Mouse (Mus musculus) bone marrow macrophage, adult 2 months (primary cell): ENCODE results near the gene Mrpl58. TPM values are rescaled to one million over a fixed set of nuclear protein-coding genes. Genes with fewer than 3 reads are reported as not detected.
"Not testable (repeated sequence)": the region's sequence is repeated elsewhere in the genome, so short reads cannot be mapped to it uniquely, and the experiment has no call there.

Experiments used
- H3K27ac ChIP-seq: 2 replicates; pipeline ENCODE4 v1.5.1; 2012; ENCODE audit warnings: low read depth, low read length; ENCODE audit not compliant: insufficient read depth
- H3K4me1 ChIP-seq: 2 replicates; pipeline ENCODE4 v1.6.1; 2012; ENCODE audit warnings: low read length; ENCODE audit not compliant: control insufficient read depth, insufficient read depth
- H3K4me3 ChIP-seq: 2 replicates; pipeline ENCODE4 v1.5.1; 2012; ENCODE audit warnings: mild to moderate bottlenecking, low read length, moderate library complexity; ENCODE audit not compliant: insufficient read depth
- CTCF ChIP-seq: IDR thresholded peaks from 2 replicates; pipeline ENCODE4 v1.5.1; 2012; ENCODE audit warnings: low read depth, mild to moderate bottlenecking, low read length, moderate library complexity
- POLR2A ChIP-seq: IDR thresholded peaks from 2 replicates; pipeline ENCODE4 v1.6.1; 2012; ENCODE audit warnings: mild to moderate bottlenecking, low read depth, low read length, borderline replicate concordance
- polyA plus RNA-seq: library from polyadenylated mRNA; stranded (reverse); fragments of >200 nt; gene quantifications from 2 replicates; pipeline ENCODE4 v1.2.4, GENCODE M21; 2012; ENCODE audit not compliant: missing spikeins, insufficient read depth, insufficient read length

Mrpl58 gene
- polyA plus RNA-seq, 1 experiment, result 38.2 TPM

DNA sequence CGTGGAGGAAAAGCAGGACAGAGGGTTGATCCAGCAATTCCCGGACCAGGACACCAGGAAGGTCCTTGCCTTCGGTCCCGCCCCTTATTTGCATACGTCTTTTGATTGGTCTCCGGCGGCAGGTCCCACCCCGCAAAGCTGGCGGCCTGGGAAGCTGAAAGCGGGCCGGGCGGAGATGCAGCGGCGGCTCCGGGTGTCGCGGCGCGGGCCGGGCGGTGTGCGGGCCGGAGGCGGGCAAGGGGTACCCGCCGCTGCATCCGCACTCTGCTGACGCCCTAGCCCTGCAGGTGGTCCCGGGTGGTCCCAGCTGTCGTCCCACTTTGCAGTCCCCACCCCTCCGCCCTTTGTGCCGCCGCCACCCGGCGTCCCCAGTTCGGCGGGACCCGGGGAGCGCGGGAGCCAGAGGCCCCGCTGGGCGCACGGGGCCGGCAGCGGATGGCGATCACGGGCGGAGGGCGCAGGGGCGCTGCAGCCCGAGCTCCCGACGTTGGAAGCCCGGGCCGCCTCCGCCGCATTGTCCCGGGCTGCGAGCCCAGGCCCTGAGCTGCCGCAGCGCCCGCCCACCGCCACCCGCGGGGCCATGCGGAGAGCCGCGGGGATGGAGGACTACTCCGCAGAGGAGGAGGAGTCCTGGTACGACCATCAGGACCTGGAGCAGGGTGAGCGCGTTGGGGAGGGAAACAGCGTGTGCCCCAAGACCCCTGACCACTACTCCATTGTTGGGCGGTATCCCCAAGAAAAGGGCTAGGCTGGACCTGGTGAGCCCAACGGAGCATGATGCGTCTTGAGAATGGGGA, 21.6 kb upstream of the Mrpl58 start, which contains the start of gene Cdr2l:
Gene Cdr2l, plus strand, starts transcription at position 174 of the 797 bp plus-strand sequence.
- Histone ChIP-seq H3K27ac (no peak within 1 kb of the TSS), H3K4me3 (peak within 1 kb of the TSS; percentile 49), H3K4me1 (peaks cover 2% of the 10 kb centered on the region; the same call in 1 of the 2 replicates)
- no peak for TF ChIP-seq CTCF
- TF ChIP-seq POLR2A, result no peak

DNA sequence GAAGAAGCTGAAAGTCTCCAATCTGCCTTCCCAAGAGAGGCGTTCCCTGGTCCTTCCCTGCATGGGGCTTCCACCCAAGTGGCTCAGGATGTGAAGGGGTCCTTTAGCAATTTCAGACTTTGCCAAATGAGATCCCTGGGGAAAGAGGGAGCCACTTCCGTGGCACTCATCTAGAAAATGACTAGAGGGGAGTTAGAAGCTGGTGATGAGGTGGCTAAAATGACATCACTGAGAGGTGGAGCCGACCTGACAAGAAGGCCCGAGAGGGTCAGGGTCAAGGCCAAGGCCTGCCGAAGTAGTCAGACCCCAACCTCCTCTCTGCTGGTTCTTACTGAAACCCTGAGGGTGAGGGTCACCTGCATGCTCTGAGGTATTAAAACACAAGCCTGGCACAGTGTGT, 20.7 kb upstream of the Mrpl58 start:
- Histone ChIP-seq H3K27ac (no peak overlapping the region), H3K4me3 (no peak overlapping the region)
- TF ChIP-seq POLR2A, result no peak
- TF ChIP-seq CTCF, result no peak

DNA sequence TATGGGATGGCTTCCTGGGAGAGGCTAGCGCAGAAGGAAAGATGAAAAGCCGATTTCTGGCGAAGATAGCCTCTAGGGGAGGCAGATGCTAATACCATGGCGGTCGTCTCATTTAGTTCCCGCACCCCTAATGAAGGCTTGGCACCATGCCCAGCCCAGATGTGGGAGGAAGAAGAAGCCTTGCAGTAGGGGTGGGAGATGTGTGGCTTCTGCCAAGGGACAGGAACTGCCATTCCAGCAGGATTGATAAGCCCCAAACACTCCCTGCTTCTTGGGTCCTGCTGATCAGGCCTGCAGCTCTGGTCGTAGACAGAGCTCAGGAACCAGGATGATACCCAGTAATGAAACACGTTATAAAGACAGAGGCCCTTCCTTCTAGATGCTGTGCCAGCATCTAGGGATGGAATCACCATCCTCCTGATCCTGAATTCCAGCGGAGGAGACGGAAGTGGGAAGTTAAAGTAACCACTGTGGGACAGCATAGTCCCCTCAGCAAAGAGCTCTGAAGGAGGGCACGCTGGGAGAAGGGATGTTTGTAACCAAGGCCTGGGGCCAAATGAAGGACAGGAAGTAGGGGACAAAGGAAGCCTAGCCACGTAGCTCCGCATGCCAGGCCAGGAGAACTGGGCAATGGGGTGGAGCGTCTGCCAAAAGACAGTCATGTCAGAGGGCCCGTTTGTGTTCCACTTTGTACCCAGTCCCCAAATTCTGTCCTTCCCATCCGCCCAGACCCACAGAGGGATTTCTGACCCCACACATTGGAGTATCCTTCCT, 19.7 kb upstream of the Mrpl58 start:
- TF ChIP-seq POLR2A, result no peak
- no peak for TF ChIP-seq CTCF
- Histone ChIP-seq H3K4me3 (no peak overlapping the region), H3K4me1 (peaks cover 2% of the 10 kb centered on the region; the same call in 1 of the 2 replicates), H3K27ac (no peak overlapping the region)

More for the DNA sequence above, 20.7 kb upstream of the Mrpl58 start:
- H3K4me1 ChIP-seq, result peaks cover 2% of the 10 kb centered on the region; the same call in 1 of the 2 replicates

DNA sequence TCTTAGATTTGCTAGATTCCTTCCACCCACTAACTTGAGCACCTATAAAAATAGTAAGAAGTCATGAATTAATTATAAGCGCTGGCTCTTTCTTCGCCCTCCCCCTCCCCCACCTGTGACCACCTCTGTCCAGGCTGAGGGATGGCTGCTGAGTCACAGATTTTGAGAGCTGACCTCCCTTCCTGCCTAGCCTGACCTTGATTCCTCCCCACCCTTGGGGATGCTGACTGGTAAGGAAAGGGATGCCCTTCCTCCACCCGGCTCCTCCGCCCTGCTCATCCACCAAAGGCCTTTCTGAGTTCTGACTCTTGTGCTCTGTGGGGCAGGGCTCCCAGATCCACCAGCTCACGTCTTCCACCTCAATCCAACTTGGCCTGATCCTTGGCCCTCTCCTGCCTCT, 19.0 kb upstream of the Mrpl58 start:
- TF ChIP-seq POLR2A, result no peak
- no peak for TF ChIP-seq CTCF
- Histone ChIP-seq H3K4me3 (no peak overlapping the region), H3K27ac (no peak overlapping the region), H3K4me1 (peaks cover 2% of the 10 kb centered on the region; the same call in 1 of the 2 replicates)

DNA sequence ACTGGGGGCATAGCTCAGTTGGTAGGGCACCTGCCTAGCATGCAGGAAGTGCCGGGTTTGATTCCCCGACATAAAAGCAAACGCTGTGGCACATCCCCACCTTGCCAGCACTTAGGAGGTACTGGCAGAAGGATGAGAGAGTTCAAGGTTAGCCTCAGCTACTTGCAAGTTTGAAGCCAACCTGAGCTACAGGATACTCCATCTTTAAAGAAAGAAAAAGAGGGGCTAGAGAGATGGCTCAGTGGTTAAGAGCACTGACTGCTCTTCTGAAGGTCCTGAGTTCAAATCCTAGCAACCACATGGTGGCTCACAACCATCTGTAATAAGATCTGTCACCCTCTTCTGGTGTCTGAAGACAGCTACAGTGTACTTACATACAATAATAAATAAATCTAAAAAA, 16.7 kb upstream of the Mrpl58 start:
- not testable (repeated sequence) for H3K4me3 ChIP-seq, H3K27ac ChIP-seq, H3K4me1 ChIP-seq

DNA sequence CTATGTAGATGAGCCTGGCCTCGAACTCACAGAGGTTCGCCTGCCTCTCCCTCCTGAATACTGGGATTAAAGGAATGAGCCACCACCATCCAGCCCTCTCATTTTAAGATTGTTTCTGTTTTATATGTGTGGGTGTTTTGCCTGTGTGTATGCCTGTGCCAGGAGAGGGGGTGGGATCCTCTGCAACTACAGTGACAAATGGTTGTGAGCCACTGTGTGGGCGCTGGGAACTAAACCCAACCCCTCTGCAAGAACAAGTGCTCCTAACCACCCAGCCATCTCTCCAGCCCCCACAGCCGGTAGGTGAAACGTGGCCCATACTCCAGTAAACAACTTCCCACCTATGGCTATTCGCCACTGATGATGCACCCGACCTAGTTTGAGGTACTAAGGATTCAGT, 12.2 kb upstream of the Mrpl58 start:
- Histone ChIP-seq H3K4me1 (no peaks in the 10 kb centered on the region), H3K27ac (no peak overlapping the region), H3K4me3 (no peak overlapping the region)
- TF ChIP-seq CTCF (no peak), POLR2A (no peak)

DNA sequence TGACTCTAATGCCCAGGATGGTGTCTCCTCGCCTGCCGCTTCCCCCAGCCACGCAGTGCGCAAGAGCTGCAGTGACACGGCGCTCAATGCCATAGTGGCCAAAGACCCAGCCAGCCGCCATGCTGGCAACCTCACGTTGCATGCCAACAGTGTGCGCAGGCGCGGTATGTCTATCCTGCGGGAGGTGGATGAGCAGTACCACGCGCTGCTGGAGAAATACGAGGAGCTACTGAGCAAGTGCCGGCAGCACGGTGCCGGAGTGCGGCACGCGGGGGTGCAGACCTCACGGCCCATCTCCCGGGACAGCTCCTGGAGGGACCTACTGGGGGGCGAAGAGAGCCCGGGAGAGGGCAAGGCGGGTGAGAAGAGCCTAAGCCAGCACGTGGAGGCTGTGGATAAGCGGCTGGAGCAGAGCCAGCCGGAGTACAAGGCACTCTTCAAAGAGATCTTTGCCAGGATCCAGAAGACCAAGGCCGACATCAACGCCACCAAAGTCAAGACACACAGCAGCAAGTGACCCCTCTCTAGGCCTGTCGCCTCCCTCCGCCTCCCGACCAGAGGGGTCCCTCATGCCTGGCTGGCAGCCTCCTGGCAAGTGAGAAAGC, 9.7 kb upstream of the Mrpl58 start:
- Histone ChIP-seq H3K4me3 (no peak overlapping the region), H3K4me1 (0 out of 2 replicates have a peak, but pooled peaks cover 2% of the 10 kb centered on the region), H3K27ac (no peak overlapping the region)
- TF ChIP-seq POLR2A, result no peak

DNA sequence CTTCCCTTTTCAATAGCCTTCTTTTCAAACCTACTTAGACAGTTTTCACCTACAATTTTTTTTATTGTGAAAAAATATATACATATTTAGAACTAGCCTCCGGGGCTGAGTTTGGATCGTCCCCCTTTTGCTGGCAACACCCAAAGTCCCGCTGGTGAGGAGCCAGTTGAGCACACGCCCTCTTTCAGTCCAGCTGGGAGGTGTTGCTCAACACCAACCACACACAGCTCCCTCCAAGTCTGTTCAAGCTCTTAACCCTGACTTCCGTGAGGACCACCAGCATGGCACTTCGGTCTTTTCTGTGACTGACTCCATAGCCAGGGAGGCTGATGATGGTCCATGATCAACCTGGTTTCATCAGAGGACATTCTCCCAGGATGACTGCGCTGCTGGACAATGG, 5.5 kb upstream of the Mrpl58 start:
- no peak overlapping the region for H3K27ac ChIP-seq
- H3K4me3 ChIP-seq, result no peak overlapping the region
- TF ChIP-seq CTCF (no peak), POLR2A (no peak)
- H3K4me1 ChIP-seq, result 0 out of 2 replicates have a peak, but pooled peaks cover 2% of the 10 kb centered on the region

DNA sequence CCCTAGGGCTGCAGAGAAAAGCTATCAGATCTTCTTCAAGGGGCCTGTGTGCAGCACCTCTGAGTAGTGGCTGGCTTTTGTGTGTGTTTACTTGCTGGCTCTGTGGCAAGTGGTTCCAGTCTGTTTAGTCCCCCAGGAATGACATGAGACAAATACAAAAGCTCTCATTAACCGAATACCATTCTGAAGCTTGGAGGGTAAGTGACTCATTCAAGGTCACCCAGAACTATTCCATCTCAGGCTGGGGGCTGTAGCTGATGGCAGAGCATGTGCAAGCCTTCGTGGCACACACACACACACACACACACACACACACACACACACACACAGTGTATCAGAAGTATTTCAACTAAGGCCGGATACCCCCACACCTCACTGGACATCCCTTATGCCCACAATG, 3.4 kb upstream of the Mrpl58 start:
- Histone ChIP-seq H3K27ac (no peak overlapping the region), H3K4me1 (peaks cover 10% of the 10 kb centered on the region), H3K4me3 (no peak overlapping the region)
- TF ChIP-seq CTCF (no peak), POLR2A (no peak)
